Mouse (Mus musculus): Measurements from ENCODE around the gene Bex6. TPM values are rescaled to one million over a fixed set of nuclear protein-coding genes. Genes with fewer than 3 reads are reported as not detected.

Bex6 gene
- not detected for polyA plus RNA-seq (2014; fragmentation: Illumina TruSeq; extraction: RNeasy Lipid Tissue Mini Kit (QIAGEN cat#74804); ENCODE audit: low read depth, low replicate concordance)

DNA sequence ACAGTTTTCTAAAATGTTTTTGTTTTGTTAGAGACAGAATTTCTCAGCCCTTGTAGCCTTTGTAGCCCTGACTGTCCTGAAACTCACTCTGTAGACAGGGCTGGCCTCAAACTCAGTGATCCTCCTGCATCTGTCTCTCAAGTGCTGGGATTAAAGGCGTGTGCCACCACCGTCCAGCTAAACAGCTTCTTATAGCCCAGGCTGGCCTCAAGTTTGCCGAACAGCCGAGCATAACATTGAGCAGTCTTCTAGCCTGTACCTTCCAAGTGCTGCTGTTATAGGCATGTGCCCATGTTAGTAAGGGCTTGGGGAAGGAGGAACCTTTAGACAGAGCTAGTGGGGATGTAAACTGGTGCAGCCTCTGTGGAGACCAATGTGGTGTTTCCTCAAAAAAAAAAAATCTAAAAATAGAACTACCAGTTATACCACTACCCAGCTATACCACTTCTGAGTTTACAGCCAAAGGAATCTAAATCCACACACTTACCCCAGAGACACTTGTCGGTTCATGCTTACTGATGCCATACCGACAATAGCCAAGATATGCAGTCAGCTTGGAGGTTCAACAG lies at the start of gene Bex6:
Bex6 (plus strand) TSS at position 491 of the 569 bp plus-strand sequence.

DNA sequence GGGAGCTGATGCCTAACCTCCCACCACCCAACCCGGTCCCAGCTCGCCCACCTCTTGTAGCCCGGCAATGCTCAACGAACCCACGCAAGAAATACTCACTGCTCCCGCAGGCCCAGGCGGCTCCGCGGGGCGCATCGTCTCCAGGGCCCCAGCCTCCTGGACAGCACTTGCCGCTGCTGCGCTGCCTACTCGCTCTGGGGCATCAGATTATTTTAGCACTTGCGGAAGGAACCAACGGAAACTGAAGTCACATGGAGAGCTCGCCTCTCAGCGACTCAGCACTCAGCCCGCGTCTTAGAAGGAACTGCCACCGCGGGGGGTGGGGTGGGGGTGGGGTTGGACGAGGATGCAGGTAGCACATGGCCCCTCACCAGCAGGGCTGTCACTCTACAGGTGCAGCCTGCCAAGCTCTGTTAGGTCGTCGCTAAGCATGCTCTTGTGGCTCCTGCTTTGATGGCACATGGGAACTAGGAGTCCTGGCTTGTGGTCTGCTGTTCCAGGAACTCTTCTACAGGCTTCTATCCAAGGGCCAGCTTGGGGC lies 14.3 kb upstream of the Bex6 start, which contains the start of gene Nrros:
Nrros (minus strand) TSS at position 314 of the 541 bp plus-strand sequence.

Other genes with a start within 250 kb of the Bex6 start
- gene Pigz, start 246.0 kb upstream of the Bex6 start, polyA plus RNA-seq (2014; fragmentation: Illumina TruSeq; extraction: RNeasy Lipid Tissue Mini Kit (QIAGEN cat#74804); ENCODE audit: low read depth, low replicate concordance), result not detected
- gene 0610012G03Rik, start 231.3 kb upstream of the Bex6 start, polyA plus RNA-seq (2014; fragmentation: Illumina TruSeq; extraction: RNeasy Lipid Tissue Mini Kit (QIAGEN cat#74804); ENCODE audit: low read depth, low replicate concordance), result 4.3 TPM
- 105 TPM for gene Ncbp2, start 231.3 kb upstream of the Bex6 start, polyA plus RNA-seq (2014; fragmentation: Illumina TruSeq; extraction: RNeasy Lipid Tissue Mini Kit (QIAGEN cat#74804); ENCODE audit: low read depth, low replicate concordance)
- gene Senp5, start 176.5 kb upstream of the Bex6 start, polyA plus RNA-seq (2014; fragmentation: Illumina TruSeq; extraction: RNeasy Lipid Tissue Mini Kit (QIAGEN cat#74804); ENCODE audit: low read depth, low replicate concordance), result 43.8 TPM
- 116 TPM for gene Pak2, start 100.5 kb upstream of the Bex6 start, polyA plus RNA-seq (2014; fragmentation: Illumina TruSeq; extraction: RNeasy Lipid Tissue Mini Kit (QIAGEN cat#74804); ENCODE audit: low read depth, low replicate concordance)
- 64.9 TPM for gene Pigx, start 80.1 kb upstream of the Bex6 start, polyA plus RNA-seq (2014; fragmentation: Illumina TruSeq; extraction: RNeasy Lipid Tissue Mini Kit (QIAGEN cat#74804); ENCODE audit: low read depth, low replicate concordance)
- gene Cep19, start 80.0 kb upstream of the Bex6 start, polyA plus RNA-seq (2014; fragmentation: Illumina TruSeq; extraction: RNeasy Lipid Tissue Mini Kit (QIAGEN cat#74804); ENCODE audit: low read depth, low replicate concordance), result 20.6 TPM
- 1.0 TPM for gene Nrros, start 14.2 kb upstream of the Bex6 start, polyA plus RNA-seq (2014; fragmentation: Illumina TruSeq; extraction: RNeasy Lipid Tissue Mini Kit (QIAGEN cat#74804); ENCODE audit: low read depth, low replicate concordance)
- gene Fbxo45, start 67.3 kb downstream of the Bex6 start, polyA plus RNA-seq (2014; fragmentation: Illumina TruSeq; extraction: RNeasy Lipid Tissue Mini Kit (QIAGEN cat#74804); ENCODE audit: low read depth, low replicate concordance), result 41.3 TPM
- 7.4 TPM for gene Wdr53, start 67.4 kb downstream of the Bex6 start, polyA plus RNA-seq (2014; fragmentation: Illumina TruSeq; extraction: RNeasy Lipid Tissue Mini Kit (QIAGEN cat#74804); ENCODE audit: low read depth, low replicate concordance)
- gene Smco1, start 91.6 kb downstream of the Bex6 start, polyA plus RNA-seq (2014; fragmentation: Illumina TruSeq; extraction: RNeasy Lipid Tissue Mini Kit (QIAGEN cat#74804); ENCODE audit: low read depth, low replicate concordance), result not detected
- 65.7 TPM for gene Rnf168, start 97.6 kb downstream of the Bex6 start, polyA plus RNA-seq (2014; fragmentation: Illumina TruSeq; extraction: RNeasy Lipid Tissue Mini Kit (QIAGEN cat#74804); ENCODE audit: low read depth, low replicate concordance)
- 79.1 TPM for gene Ubxn7, start 152.4 kb downstream of the Bex6 start, polyA plus RNA-seq (2014; fragmentation: Illumina TruSeq; extraction: RNeasy Lipid Tissue Mini Kit (QIAGEN cat#74804); ENCODE audit: low read depth, low replicate concordance)
- gene Tm4sf19, start 220.7 kb downstream of the Bex6 start, polyA plus RNA-seq (2014; fragmentation: Illumina TruSeq; extraction: RNeasy Lipid Tissue Mini Kit (QIAGEN cat#74804); ENCODE audit: low read depth, low replicate concordance), result not detected
- gene Tctex1d2, start 239.9 kb downstream of the Bex6 start, polyA plus RNA-seq (2014; fragmentation: Illumina TruSeq; extraction: RNeasy Lipid Tissue Mini Kit (QIAGEN cat#74804); ENCODE audit: low read depth, low replicate concordance), result 26.8 TPM